Mouse (Mus musculus): ENCODE results near the gene Fam169b. TPM values are rescaled to one million over a fixed set of nuclear protein-coding genes. Genes with fewer than 3 reads are reported as not detected.

Fam169b gene
- polyA plus RNA-seq, 1 experiment from 2014 or later, result 0.18 TPM

DNA sequence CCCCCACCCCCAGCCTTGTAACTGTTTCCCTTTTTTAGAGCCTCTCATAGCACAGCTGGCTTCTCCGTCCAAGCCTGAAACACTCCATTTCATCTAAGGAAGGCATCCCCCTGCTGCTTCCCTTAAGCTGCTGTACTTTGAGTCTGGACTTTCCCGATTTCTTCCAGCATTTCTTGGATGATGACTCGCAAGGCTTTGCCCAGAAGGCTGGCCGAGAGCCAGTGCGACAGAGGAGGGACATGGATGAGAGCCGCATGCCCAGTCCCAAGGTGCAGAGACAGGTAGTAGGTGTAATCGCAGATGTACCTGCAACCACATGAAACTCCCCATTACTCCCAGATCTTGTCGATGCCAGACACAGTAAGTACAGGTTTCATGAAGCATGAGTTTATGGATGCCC is 36.8 kb upstream of the Fam169b start:
- no peak for ATAC-seq (ENCODE audit: low FRiP score)
- H3K9me3 ChIP-seq (ENCODE audit: control insufficient read depth, low read length), result no peaks in the 10 kb centered on the region
- no peaks in the 10 kb centered on the region for H3K36me3 ChIP-seq (ENCODE audit: control insufficient read depth, insufficient read depth, low read length)
- H3K9ac ChIP-seq (ENCODE audit: low read length), result no peak overlapping the region
- H3K27ac ChIP-seq (ENCODE audit: low read depth, low read length), result no peak overlapping the region
- H3K4me1 ChIP-seq (ENCODE audit: control insufficient read depth, insufficient read depth, low read length), result peaks cover 2% of the 10 kb centered on the region; the same call in 1 of the 2 replicates
- DNase-seq (ENCODE audit: low spot score, missing footprints), result peak; percentile 23
- 85% methylated on average over 8 of the region's 8 CpGs for WGBS
- no peak overlapping the region for H3K4me3 ChIP-seq (ENCODE audit: low read depth, low read length)
- no peaks in the 10 kb centered on the region for H3K27me3 ChIP-seq (ENCODE audit: control insufficient read depth, insufficient read depth, low read length)
- no peak overlapping the region for H3K4me2 ChIP-seq

GRCm38 (mm10) chr7:68239220-68239827 is 34.3 kb upstream of the Fam169b start:
- no peaks in the 10 kb centered on the region for H3K9me3 ChIP-seq (ENCODE audit: control insufficient read depth, low read length)
- H3K9ac ChIP-seq (ENCODE audit: low read length), result no peak overlapping the region
- WGBS, result 65% methylated on average over 11 of the region's 11 CpGs
- no peak overlapping the region for H3K4me3 ChIP-seq (ENCODE audit: low read depth, low read length)
- ATAC-seq (ENCODE audit: low FRiP score) (no peak), DNase-seq (ENCODE audit: low spot score, missing footprints) (peak; percentile 82)
- H3K36me3 ChIP-seq (ENCODE audit: control insufficient read depth, insufficient read depth, low read length), result no peaks in the 10 kb centered on the region
- H3K27ac ChIP-seq (ENCODE audit: low read depth, low read length), result no peak overlapping the region
- H3K4me1 ChIP-seq (ENCODE audit: control insufficient read depth, insufficient read depth, low read length), result no peaks in the 10 kb centered on the region
- H3K27me3 ChIP-seq (ENCODE audit: control insufficient read depth, insufficient read depth, low read length), result no peaks in the 10 kb centered on the region
- H3K4me2 ChIP-seq, result no peak overlapping the region

DNA sequence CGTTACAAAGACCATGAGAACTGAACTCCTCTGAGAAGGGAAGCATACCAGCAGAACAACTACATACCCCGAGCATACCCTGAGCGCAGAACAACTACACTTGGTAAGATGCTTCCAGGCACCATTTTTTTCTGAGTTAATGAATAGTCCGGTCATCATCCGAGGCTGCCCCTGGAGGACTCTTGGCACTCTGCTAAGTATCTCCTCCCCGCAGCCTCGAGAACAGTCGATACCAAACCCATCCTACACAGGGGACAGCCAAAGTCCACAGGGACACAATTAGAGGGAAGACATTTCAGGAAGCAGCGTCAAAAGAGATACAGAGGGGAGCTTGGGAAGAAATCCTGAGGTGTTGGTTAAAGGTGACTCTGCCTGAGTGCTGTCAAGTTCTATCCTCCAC is 32.4 kb upstream of the Fam169b start:
- no peak for ATAC-seq (ENCODE audit: low FRiP score)
- H3K36me3 ChIP-seq (ENCODE audit: control insufficient read depth, insufficient read depth, low read length), result no peaks in the 10 kb centered on the region
- H3K4me3 ChIP-seq (ENCODE audit: low read depth, low read length), result no peak overlapping the region
- no peaks in the 10 kb centered on the region for H3K27me3 ChIP-seq (ENCODE audit: control insufficient read depth, insufficient read depth, low read length)
- no peaks in the 10 kb centered on the region for H3K9me3 ChIP-seq (ENCODE audit: control insufficient read depth, low read length)
- DNase-seq (ENCODE audit: low spot score, missing footprints), result no peak
- H3K9ac ChIP-seq (ENCODE audit: low read length), result no peak overlapping the region
- 85% methylated on average over 9 of the region's 9 CpGs for WGBS
- H3K4me2 ChIP-seq, result no peak overlapping the region
- H3K4me1 ChIP-seq (ENCODE audit: control insufficient read depth, insufficient read depth, low read length), result no peaks in the 10 kb centered on the region
- no peak overlapping the region for H3K27ac ChIP-seq (ENCODE audit: low read depth, low read length)

GRCm38 (mm10) chr7:68245681-68246080 is 28.0 kb upstream of the Fam169b start:
- H3K9me3 ChIP-seq (ENCODE audit: control insufficient read depth, low read length), result no peaks in the 10 kb centered on the region

DNA sequence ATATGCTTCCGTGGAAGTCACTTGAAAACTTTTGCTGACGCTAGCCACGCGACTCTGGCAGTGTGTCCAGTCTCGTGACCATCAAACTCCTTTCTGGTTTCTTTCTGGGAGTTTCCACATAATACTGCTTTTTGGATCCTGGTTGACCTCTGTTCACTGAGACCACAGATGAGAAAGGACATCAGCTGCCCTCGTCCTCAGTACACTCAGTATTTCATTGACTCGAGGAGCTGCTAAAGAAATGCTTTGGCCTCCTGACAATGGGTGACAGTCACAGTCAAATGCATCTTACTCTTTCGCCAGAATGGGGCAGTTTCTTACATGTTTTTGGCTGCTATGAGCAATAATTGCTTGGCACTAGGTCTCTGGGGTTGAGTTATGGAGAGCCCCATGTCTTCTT is 27.4 kb upstream of the Fam169b start:
- WGBS, result 79% methylated on average over 8 of the region's 8 CpGs

More at GRCm38 (mm10) chr7:68245681-68246080, 28.0 kb upstream of the Fam169b start:
- Histone ChIP-seq H3K4me2 (no peak overlapping the region), H3K9ac (ENCODE audit: low read length) (no peak overlapping the region), H3K4me3 (ENCODE audit: low read depth, low read length) (no peak overlapping the region), H3K27ac (ENCODE audit: low read depth, low read length) (no peak overlapping the region), H3K27me3 (ENCODE audit: control insufficient read depth, insufficient read depth, low read length) (no peaks in the 10 kb centered on the region), H3K36me3 (ENCODE audit: control insufficient read depth, insufficient read depth, low read length) (no peaks in the 10 kb centered on the region), H3K4me1 (ENCODE audit: control insufficient read depth, insufficient read depth, low read length) (no peaks in the 10 kb centered on the region)
- WGBS, result 48% methylated on average over 4 of the region's 4 CpGs
- ATAC-seq (ENCODE audit: low FRiP score) (no peak), DNase-seq (ENCODE audit: low spot score, missing footprints) (peak; percentile 41)

DNA sequence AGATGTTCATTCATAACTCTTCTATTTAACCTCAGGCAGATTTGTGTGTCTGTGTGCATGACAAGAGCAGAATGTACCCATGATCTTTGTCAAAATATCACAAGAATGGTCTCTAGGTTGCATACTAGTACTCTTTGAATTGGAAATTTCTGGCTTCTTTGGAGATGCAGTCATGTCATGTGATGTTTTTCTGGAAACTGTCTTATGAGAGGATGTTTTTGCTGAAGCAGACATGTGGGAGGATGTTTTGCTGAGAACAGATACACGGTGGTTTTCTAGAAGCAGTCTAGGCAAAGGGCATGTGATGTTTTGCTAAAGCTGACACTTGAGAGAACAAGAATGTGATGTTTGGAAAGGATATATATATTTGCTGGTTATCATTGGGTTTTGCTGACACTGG is 23.2 kb upstream of the Fam169b start:
- DNase-seq (ENCODE audit: low spot score, missing footprints) (no peak), ATAC-seq (ENCODE audit: low FRiP score) (no peak)
- 81% methylated on average over 1 of the region's 1 CpGs for WGBS
- no peaks in the 10 kb centered on the region for H3K9me3 ChIP-seq (ENCODE audit: control insufficient read depth, low read length)
- no peak overlapping the region for H3K4me2 ChIP-seq
- no peak overlapping the region for H3K27ac ChIP-seq (ENCODE audit: low read depth, low read length)
- H3K4me3 ChIP-seq (ENCODE audit: low read depth, low read length), result no peak overlapping the region
- no peaks in the 10 kb centered on the region for H3K36me3 ChIP-seq (ENCODE audit: control insufficient read depth, insufficient read depth, low read length)
- no peak overlapping the region for H3K9ac ChIP-seq (ENCODE audit: low read length)
- H3K27me3 ChIP-seq (ENCODE audit: control insufficient read depth, insufficient read depth, low read length), result no peaks in the 10 kb centered on the region
- H3K4me1 ChIP-seq (ENCODE audit: control insufficient read depth, insufficient read depth, low read length), result no peaks in the 10 kb centered on the region

More for the DNA sequence above, 27.4 kb upstream of the Fam169b start:
- no peaks in the 10 kb centered on the region for H3K4me1 ChIP-seq (ENCODE audit: control insufficient read depth, insufficient read depth, low read length)
- H3K9me3 ChIP-seq (ENCODE audit: control insufficient read depth, low read length), result no peaks in the 10 kb centered on the region
- H3K4me3 ChIP-seq (ENCODE audit: low read depth, low read length), result no peak overlapping the region
- no peak overlapping the region for H3K9ac ChIP-seq (ENCODE audit: low read length)
- DNase-seq (ENCODE audit: low spot score, missing footprints) (peak; percentile 28), ATAC-seq (ENCODE audit: low FRiP score) (no peak)
- H3K36me3 ChIP-seq (ENCODE audit: control insufficient read depth, insufficient read depth, low read length), result no peaks in the 10 kb centered on the region
- no peak overlapping the region for H3K4me2 ChIP-seq
- no peaks in the 10 kb centered on the region for H3K27me3 ChIP-seq (ENCODE audit: control insufficient read depth, insufficient read depth, low read length)
- H3K27ac ChIP-seq (ENCODE audit: low read depth, low read length), result no peak overlapping the region

- Histone ChIP-seq H3K4me2 (no peak overlapping the region), H3K36me3 (ENCODE audit: control insufficient read depth, insufficient read depth, low read length) (no peaks in the 10 kb centered on the region), H3K4me1 (ENCODE audit: control insufficient read depth, insufficient read depth, low read length) (no peaks in the 10 kb centered on the region), H3K27me3 (ENCODE audit: control insufficient read depth, insufficient read depth, low read length) (no peaks in the 10 kb centered on the region), H3K9me3 (ENCODE audit: control insufficient read depth, low read length) (no peaks in the 10 kb centered on the region), H3K4me3 (ENCODE audit: low read depth, low read length) (no peak overlapping the region), H3K27ac (ENCODE audit: low read depth, low read length) (no peak overlapping the region), H3K9ac (ENCODE audit: low read length) (no peak overlapping the region)
- DNase-seq (ENCODE audit: low spot score, missing footprints) (no peak), ATAC-seq (ENCODE audit: low FRiP score) (no peak)
- WGBS, result 95% methylated on average over 3 of the region's 3 CpGs
These were observed 22.7 kb upstream of the Fam169b start for GRCm38 (mm10) chr7:68250902-68251301.

GRCm38 (mm10) chr7:68257767-68258166 is 15.9 kb upstream of the Fam169b start:
- Histone ChIP-seq H3K4me1 (ENCODE audit: control insufficient read depth, insufficient read depth, low read length) (no peaks in the 10 kb centered on the region), H3K9me3 (ENCODE audit: control insufficient read depth, low read length) (no peaks in the 10 kb centered on the region), H3K27ac (ENCODE audit: low read depth, low read length) (no peak overlapping the region), H3K4me2 (no peak overlapping the region), H3K27me3 (ENCODE audit: control insufficient read depth, insufficient read depth, low read length) (no peaks in the 10 kb centered on the region), H3K36me3 (ENCODE audit: control insufficient read depth, insufficient read depth, low read length) (no peaks in the 10 kb centered on the region), H3K9ac (ENCODE audit: low read length) (no peak overlapping the region), H3K4me3 (ENCODE audit: low read depth, low read length) (no peak overlapping the region)
- DNase-seq (ENCODE audit: low spot score, missing footprints) (no peak), ATAC-seq (ENCODE audit: low FRiP score) (no peak)
- 70% methylated on average over 2 of the region's 2 CpGs for WGBS

DNA sequence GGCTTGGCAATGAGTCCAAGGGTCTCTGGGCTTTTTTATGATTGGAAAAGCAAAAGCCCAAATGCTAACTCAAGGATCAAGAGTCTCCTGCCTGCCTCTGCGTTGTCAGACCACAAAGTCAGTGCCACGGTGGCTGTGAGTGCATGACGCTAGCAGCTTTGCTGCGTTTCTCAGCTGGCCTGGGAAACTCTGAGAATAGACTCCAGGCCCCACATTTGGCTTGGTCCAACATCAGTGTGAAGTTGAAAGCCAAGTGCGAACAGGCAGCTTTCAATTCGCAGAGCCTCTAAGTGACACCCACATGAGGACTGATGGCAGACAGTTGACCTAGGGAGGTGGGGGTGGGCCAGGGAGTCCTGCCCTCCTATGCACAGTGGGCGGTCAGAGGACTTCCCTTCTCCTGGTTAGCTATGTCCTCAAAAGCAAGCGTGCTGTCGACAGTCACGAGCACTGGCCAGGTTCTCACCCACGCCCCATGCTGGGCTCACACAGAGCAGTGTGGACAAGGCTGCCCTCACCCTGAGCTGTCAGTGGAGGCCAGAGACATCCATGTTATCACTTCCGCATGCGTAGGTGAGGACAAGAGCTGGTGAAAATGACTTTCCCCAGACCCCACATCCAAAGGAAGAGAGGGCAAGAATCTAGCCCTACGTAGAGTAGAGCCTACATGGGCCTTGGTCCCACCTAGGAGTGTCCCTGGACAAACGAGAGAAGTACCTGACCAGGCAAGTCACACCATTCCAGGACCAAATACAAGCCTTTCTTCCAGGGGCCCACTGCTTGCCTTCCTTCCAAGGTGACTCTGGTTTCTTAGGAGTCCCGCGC is 15.1 kb upstream of the Fam169b start:
- H3K27me3 ChIP-seq (ENCODE audit: control insufficient read depth, insufficient read depth, low read length), result no peaks in the 10 kb centered on the region; the same call in 1 of the 2 replicates
- DNase-seq (ENCODE audit: low spot score, missing footprints) (peak; percentile 65), ATAC-seq (ENCODE audit: low FRiP score) (no peak)
- 87% methylated on average over 17 of the region's 17 CpGs for WGBS
- no peaks in the 10 kb centered on the region for H3K9me3 ChIP-seq (ENCODE audit: control insufficient read depth, low read length)
- no peak overlapping the region for H3K9ac ChIP-seq (ENCODE audit: low read length)
- no peak overlapping the region for H3K4me2 ChIP-seq
- H3K27ac ChIP-seq (ENCODE audit: low read depth, low read length), result no peak overlapping the region
- H3K4me1 ChIP-seq (ENCODE audit: control insufficient read depth, insufficient read depth, low read length), result no peaks in the 10 kb centered on the region
- H3K4me3 ChIP-seq (ENCODE audit: low read depth, low read length), result no peak overlapping the region
- no peaks in the 10 kb centered on the region for H3K36me3 ChIP-seq (ENCODE audit: control insufficient read depth, insufficient read depth, low read length)

Data from midbrain, embryonic 11.5 days (tissue).